Mouse (Mus musculus): ENCODE measurements around the gene Pip4k2c. TPM values are rescaled to one million over a fixed set of nuclear protein-coding genes. Genes with fewer than 3 reads are reported as not detected.

Gene Pip4k2c
- total RNA-seq, 1 experiment, result 41.7 TPM

GRCm38 (mm10) chr10:127182624-127183023 lies 28.8 kb downstream of the Pip4k2c start:
- no peak overlapping the region for H3K9ac ChIP-seq (ENCODE audit: insufficient read depth, low read depth, low read length, poor library complexity, severe bottlenecking)
- no peak overlapping the region for H3K27ac ChIP-seq (ENCODE audit: insufficient read depth, low read depth, low read length, poor library complexity, severe bottlenecking)
- in situ Hi-C loops (cut with MboI; ENCODE audit: low sequenced_read_pairs in 2 of 2, unreplicated experiment in 2 of 2), result no loop called here
- peaks cover 0 to 35% of the 10 kb centered on the region in 2 experiments; a peak in 3 of 4 replicates for H3K4me1 ChIP-seq (ENCODE audit: control insufficient read depth in 2 of 2, insufficient read depth in 2 of 2, low read length in 2 of 2, poor library complexity in 1 of 2)
- peaks cover 18% of the 10 kb centered on the region; the same call in 1 of the 2 replicates for H3K36me3 ChIP-seq (ENCODE audit: control insufficient read depth, insufficient read depth, low read length, poor library complexity, severe bottlenecking)
- H3K4me3 ChIP-seq (ENCODE audit: insufficient read depth in 1 of 2, low read depth in 1 of 2, low read length in 2 of 2, poor library complexity in 1 of 2, severe bottlenecking in 1 of 2), result no peak overlapping the region
- DNase-seq (ENCODE audit: low read depth, low spot score), result no peak
- TF ChIP-seq ZNF384 (IDR thresholded peaks at IDR 0.05; ENCODE audit: low read depth, low read length) (no peak), HCFC1 (IDR thresholded peaks at IDR 0.05; ENCODE audit: borderline replicate concordance, insufficient read depth, low read length) (no peak), ZC3H11A (IDR thresholded peaks at IDR 0.05; ENCODE audit: borderline replicate concordance, low read depth, low read length) (no peak), MAFK (IDR thresholded peaks at IDR 0.05; ENCODE audit: insufficient read depth, low read depth, low read length) (no peak), CHD2 (IDR thresholded peaks at IDR 0.05; ENCODE audit: low read depth, low read length) (no peak)
- no peaks in the 10 kb centered on the region for H3K9me3 ChIP-seq (ENCODE audit: control insufficient read depth, insufficient read depth, low read depth, low read length)

GRCm38 (mm10) chr10:127181566-127181965 lies 29.8 kb downstream of the Pip4k2c start:
- in situ Hi-C loops (cut with MboI; ENCODE audit: low sequenced_read_pairs in 2 of 2, unreplicated experiment in 2 of 2), result no loop called here
- TF ChIP-seq MAFK (IDR thresholded peaks at IDR 0.05; ENCODE audit: insufficient read depth, low read depth, low read length) (no peak), CHD2 (IDR thresholded peaks at IDR 0.05; ENCODE audit: low read depth, low read length) (no peak), ZNF384 (IDR thresholded peaks at IDR 0.05; ENCODE audit: low read depth, low read length) (no peak), HCFC1 (IDR thresholded peaks at IDR 0.05; ENCODE audit: borderline replicate concordance, insufficient read depth, low read length) (no peak), ZC3H11A (IDR thresholded peaks at IDR 0.05; ENCODE audit: borderline replicate concordance, low read depth, low read length) (no peak)
- peaks cover under 1 to 36% of the 10 kb centered on the region in 2 experiments; a peak in 3 of 4 replicates for H3K4me1 ChIP-seq (ENCODE audit: control insufficient read depth in 2 of 2, insufficient read depth in 2 of 2, low read length in 2 of 2, poor library complexity in 1 of 2)

GRCm38 (mm10) chr10:127180695-127181047 lies 30.7 kb downstream of the Pip4k2c start:
- H3K4me3 ChIP-seq (ENCODE audit: insufficient read depth in 1 of 2, low read depth in 1 of 2, low read length in 2 of 2, poor library complexity in 1 of 2, severe bottlenecking in 1 of 2), result peak overlapping the region in 1 of 2 experiments; percentile 34; a peak in 2 of 4 replicates

More at GRCm38 (mm10) chr10:127181566-127181965, 29.8 kb downstream of the Pip4k2c start:
- DNase-seq (ENCODE audit: low read depth, low spot score), result no peak
- H3K27ac ChIP-seq (ENCODE audit: insufficient read depth, low read depth, low read length, poor library complexity, severe bottlenecking), result no peak overlapping the region
- no peak overlapping the region for H3K9ac ChIP-seq (ENCODE audit: insufficient read depth, low read depth, low read length, poor library complexity, severe bottlenecking)
- no peak overlapping the region for H3K4me3 ChIP-seq (ENCODE audit: insufficient read depth in 1 of 2, low read depth in 1 of 2, low read length in 2 of 2, poor library complexity in 1 of 2, severe bottlenecking in 1 of 2)
- peaks cover 14% of the 10 kb centered on the region; the same call in 1 of the 2 replicates for H3K36me3 ChIP-seq (ENCODE audit: control insufficient read depth, insufficient read depth, low read length, poor library complexity, severe bottlenecking)
- no peaks in the 10 kb centered on the region for H3K9me3 ChIP-seq (ENCODE audit: control insufficient read depth, insufficient read depth, low read depth, low read length)

GRCm38 (mm10) chr10:127179871-127180694 lies 31.3 kb downstream of the Pip4k2c start, which contains the start of gene Slc26a10:
TSS of gene Slc26a10 (minus strand) at chr10:127180645.
- no peak for DNase-seq (ENCODE audit: low read depth, low spot score)
- H3K9ac ChIP-seq (ENCODE audit: insufficient read depth, low read depth, low read length, poor library complexity, severe bottlenecking), result peak within 1 kb of the TSS; percentile 23
- no peak within 1 kb of the TSS for H3K27ac ChIP-seq (ENCODE audit: insufficient read depth, low read depth, low read length, poor library complexity, severe bottlenecking)
- peaks cover 5% of the 10 kb centered on the region; the same call in 1 of the 2 replicates for H3K36me3 ChIP-seq (ENCODE audit: control insufficient read depth, insufficient read depth, low read length, poor library complexity, severe bottlenecking)
- peak within 1 kb of the TSS; percentile 34 to 46 for H3K4me3 ChIP-seq (ENCODE audit: insufficient read depth in 1 of 2, low read depth in 1 of 2, low read length in 2 of 2, poor library complexity in 1 of 2, severe bottlenecking in 1 of 2)
- H3K9me3 ChIP-seq (ENCODE audit: control insufficient read depth, insufficient read depth, low read depth, low read length), result no peaks in the 10 kb centered on the region
- no peak for TF ChIP-seq MAFK (IDR thresholded peaks at IDR 0.05; ENCODE audit: insufficient read depth, low read depth, low read length)
- no peak for TF ChIP-seq HCFC1 (IDR thresholded peaks at IDR 0.05; ENCODE audit: borderline replicate concordance, insufficient read depth, low read length)
- no peak for TF ChIP-seq ZNF384 (IDR thresholded peaks at IDR 0.05; ENCODE audit: low read depth, low read length)
- no peak for TF ChIP-seq ZC3H11A (IDR thresholded peaks at IDR 0.05; ENCODE audit: borderline replicate concordance, low read depth, low read length)
- peaks cover 5 to 36% of the 10 kb centered on the region in 2 experiments for H3K4me1 ChIP-seq (ENCODE audit: control insufficient read depth in 2 of 2, insufficient read depth in 2 of 2, low read length in 2 of 2, poor library complexity in 1 of 2)
- in situ Hi-C loops (cut with MboI; ENCODE audit: low sequenced_read_pairs in 2 of 2, unreplicated experiment in 2 of 2), result no loop called here

More at GRCm38 (mm10) chr10:127180695-127181047, 30.7 kb downstream of the Pip4k2c start:
- TF ChIP-seq ZNF384 (IDR thresholded peaks at IDR 0.05; ENCODE audit: low read depth, low read length) (no peak), HCFC1 (IDR thresholded peaks at IDR 0.05; ENCODE audit: borderline replicate concordance, insufficient read depth, low read length) (no peak), MAFK (IDR thresholded peaks at IDR 0.05; ENCODE audit: insufficient read depth, low read depth, low read length) (no peak)
- Histone ChIP-seq H3K27ac (ENCODE audit: insufficient read depth, low read depth, low read length, poor library complexity, severe bottlenecking) (no peak overlapping the region), H3K9ac (ENCODE audit: insufficient read depth, low read depth, low read length, poor library complexity, severe bottlenecking) (no peak overlapping the region), H3K4me1 (ENCODE audit: control insufficient read depth in 2 of 2, insufficient read depth in 2 of 2, low read length in 2 of 2, poor library complexity in 1 of 2) (peaks cover 5 to 40% of the 10 kb centered on the region in 2 experiments), H3K9me3 (ENCODE audit: control insufficient read depth, insufficient read depth, low read depth, low read length) (no peaks in the 10 kb centered on the region), H3K36me3 (ENCODE audit: control insufficient read depth, insufficient read depth, low read length, poor library complexity, severe bottlenecking) (peaks cover 9% of the 10 kb centered on the region; the same call in 1 of the 2 replicates)
- in situ Hi-C loops (cut with MboI; ENCODE audit: low sequenced_read_pairs in 2 of 2, unreplicated experiment in 2 of 2), result no loop called here
- DNase-seq (ENCODE audit: low read depth, low spot score), result no peak

Data from ES-E14 (cell line).